Mouse (Mus musculus): ENCODE data around the gene Tldc1.

DNA sequence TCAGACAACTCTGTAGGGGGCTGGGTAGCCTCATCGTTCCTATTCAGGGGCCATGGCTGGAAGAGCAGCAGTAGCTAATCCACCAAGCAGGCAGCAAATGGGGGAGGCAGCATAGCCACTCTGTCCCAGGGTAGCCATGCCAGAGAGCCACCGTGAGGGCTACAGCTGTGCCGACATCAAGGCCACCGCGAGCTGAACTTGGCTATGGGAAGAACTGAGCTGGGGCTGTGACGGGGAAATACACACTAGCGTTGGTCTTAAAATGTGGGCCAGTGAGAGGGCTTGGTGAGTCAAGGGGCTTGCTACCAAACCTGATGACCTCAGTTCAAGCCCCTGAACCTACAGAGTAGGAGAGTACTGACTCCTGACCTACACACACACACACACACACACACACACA, 6.5 kb upstream of the Tldc1 start:
- TF ChIP-seq POLR2A (IDR thresholded peaks at IDR 0.05; ENCODE audit: low read depth, low read length) (no peak), CTCF (IDR thresholded peaks at IDR 0.05; ENCODE audit: borderline replicate concordance, insufficient read depth, low read length) (no peak)

Measured in embryonic fibroblast, embryonic 13.5 days (primary cell).